8 mouse cellular contexts compared by ENCODE assay signal in the genomic region with DNA sequence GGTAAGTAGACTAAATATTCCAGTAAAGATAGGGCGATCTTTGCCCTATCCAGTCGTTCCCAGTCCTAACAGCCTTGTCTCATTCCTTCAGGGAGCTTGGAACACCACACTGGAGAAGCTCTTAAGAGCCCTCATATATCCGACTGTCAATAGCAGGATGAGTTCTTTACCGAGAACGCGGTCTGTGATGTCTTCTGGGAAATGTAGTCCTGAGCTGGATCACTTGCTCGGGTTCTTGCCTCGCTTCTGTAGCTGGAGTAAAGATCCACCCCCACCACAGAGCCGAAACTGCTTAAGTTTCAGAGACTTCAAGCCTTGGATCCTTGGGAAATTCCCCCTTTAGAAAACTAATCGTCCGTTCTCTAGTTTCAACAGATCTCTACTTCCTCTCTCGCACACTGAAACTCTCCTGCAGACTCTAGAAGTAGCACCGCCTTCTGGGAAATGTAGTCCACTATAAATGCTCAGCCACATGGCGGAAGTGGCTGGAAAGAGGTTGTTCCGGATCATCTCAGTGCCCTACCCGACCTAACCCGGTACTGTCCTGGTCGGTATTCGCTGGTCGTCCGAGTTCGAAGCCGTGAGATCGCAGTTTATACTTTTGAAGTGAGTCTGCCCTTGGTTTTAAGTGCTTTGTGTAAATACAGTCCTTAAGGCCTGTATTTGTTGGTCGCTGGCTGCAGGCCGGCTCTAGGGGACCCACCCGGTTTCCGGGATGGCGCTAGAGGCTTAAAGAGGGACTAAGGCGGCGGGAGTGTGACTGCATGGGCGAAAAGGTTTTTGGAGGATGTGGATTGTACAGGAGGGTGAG. TPM values are rescaled to one million over a fixed set of nuclear protein-coding genes. Genes with fewer than 3 reads are reported as not detected.
DNase-seq lines count a peak whose midpoint lies in the region; ATAC-seq and TF ChIP-seq lines count a peak whose summit lies in the region.

A gene (plus strand): TSS at position 463 of the 811 bp plus-strand sequence.

- 0 out of 2 replicates have a peak, but pooled peaks have one; percentile 49 for TF ChIP-seq EP300 in heart, adult 2 months (IDR thresholded peaks at IDR 0.05; ENCODE audit: insufficient read depth, low read depth, low read length)

- peak; percentile 93 for DNase-seq in 3T3-L1 (ENCODE audit: low read depth, low spot score)
- DNase-seq in adrenal gland, postnatal 36 days: peak; percentile 86 to 87
- peak; percentile 97 for DNase-seq in embryonic facial prominence, embryonic 14.5 days (ENCODE audit: low spot score)
- DNase-seq in heart, adult 2 months: peak; percentile 87 to 93
- DNase-seq in kidney, adult 8-10 months: peak; percentile 93 to 95
- peak; percentile 78 to 84 for DNase-seq in spleen, postnatal 10 days (ENCODE audit: low spot score in 2 of 2)

- peak; percentile 97 for ATAC-seq in embryonic facial prominence, embryonic 14.5 days (ENCODE audit: low read depth)
- ATAC-seq in limb, embryonic 13.5 days (ENCODE audit: low FRiP score, low read depth): peak; percentile 95
- peak; percentile 95 for ATAC-seq in midbrain, embryonic 16.5 days

- intact Hi-C loops in heart, adult 2 months (cut with DNase I): loop anchor here (2.0 to 5.0 kb wide), 5 partner anchors 17 to 215 kb away; a partner anchor contains a TSS

- peak; percentile 20; the same call in 1 of the 2 replicates for TF ChIP-seq CTCF in heart, adult 2 months (IDR thresholded peaks at IDR 0.05)

- H3K9ac ChIP-seq in embryonic facial prominence, embryonic 14.5 days (ENCODE audit: low read depth, low read length): peak within 1 kb of the TSS; percentile 74
- peak within 1 kb of the TSS; percentile 70 for H3K9ac ChIP-seq in heart, adult 2 months (ENCODE audit: low read depth, low read length)
- peak within 1 kb of the TSS; percentile 77 for H3K9ac ChIP-seq in limb, embryonic 13.5 days
- peak within 1 kb of the TSS; percentile 66 for H3K9ac ChIP-seq in midbrain, embryonic 16.5 days (ENCODE audit: low read depth, low read length)

- peaks cover 15% of the 10 kb centered on the region for H3K36me3 ChIP-seq in embryonic facial prominence, embryonic 14.5 days (ENCODE audit: control insufficient read depth, insufficient read depth, low read length)
- no peaks in the 10 kb centered on the region; the same call in 1 of the 2 replicates for H3K36me3 ChIP-seq in heart, adult 2 months (ENCODE audit: control insufficient read depth, insufficient read depth, low read length)
- H3K36me3 ChIP-seq in limb, embryonic 13.5 days: peaks cover 31% of the 10 kb centered on the region
- peaks cover 3% of the 10 kb centered on the region; the same call in 1 of the 2 replicates for H3K36me3 ChIP-seq in midbrain, embryonic 16.5 days (ENCODE audit: control insufficient read depth, insufficient read depth, low read length)

- H3K9me3 ChIP-seq in embryonic facial prominence, embryonic 14.5 days (ENCODE audit: control insufficient read depth, low read length): no peaks in the 10 kb centered on the region
- H3K9me3 ChIP-seq in limb, embryonic 13.5 days: no peaks in the 10 kb centered on the region
- H3K9me3 ChIP-seq in midbrain, embryonic 16.5 days (replicated peaks; ENCODE audit: control insufficient read depth, low read length, poor library complexity, severe bottlenecking): no peaks in the 10 kb centered on the region

- H3K4me2 ChIP-seq in embryonic facial prominence, embryonic 14.5 days (ENCODE audit: low read depth, low read length): peak within 1 kb of the TSS; percentile 76
- H3K4me2 ChIP-seq in limb, embryonic 13.5 days (replicated peaks): peak within 1 kb of the TSS; percentile 81
- H3K4me2 ChIP-seq in midbrain, embryonic 16.5 days (ENCODE audit: low read length): peak within 1 kb of the TSS; percentile 85

- peak within 1 kb of the TSS; percentile 89 for H3K27ac ChIP-seq in embryonic facial prominence, embryonic 14.5 days (replicated peaks; ENCODE audit: low read depth, low read length)
- H3K27ac ChIP-seq in heart, adult 2 months: peak within 1 kb of the TSS; percentile 94
- peak within 1 kb of the TSS; percentile 85 for H3K27ac ChIP-seq in limb, embryonic 13.5 days
- H3K27ac ChIP-seq in midbrain, embryonic 16.5 days (ENCODE audit: low read length): peak within 1 kb of the TSS; percentile 84

- H3K27me3 ChIP-seq in embryonic facial prominence, embryonic 14.5 days (replicated peaks; ENCODE audit: control insufficient read depth, insufficient read depth, low read length): no peaks in the 10 kb centered on the region
- H3K27me3 ChIP-seq in heart, adult 2 months (ENCODE audit: control insufficient read depth, insufficient read depth, low read length): no peaks in the 10 kb centered on the region
- H3K27me3 ChIP-seq in limb, embryonic 13.5 days: no peaks in the 10 kb centered on the region
- no peaks in the 10 kb centered on the region for H3K27me3 ChIP-seq in midbrain, embryonic 16.5 days (ENCODE audit: control insufficient read depth, insufficient read depth, low read depth, low read length)

- under 1% methylated on average over 32 of the region's 32 CpGs for WGBS in embryonic facial prominence, embryonic 14.5 days
- under 1% methylated on average over 32 of the region's 32 CpGs for WGBS in heart, adult 2 months
- under 1% methylated on average over 32 of the region's 32 CpGs for WGBS in limb, embryonic 13.5 days
- WGBS in midbrain, embryonic 16.5 days: under 1% methylated on average over 32 of the region's 32 CpGs

- H3K79me2 ChIP-seq in heart, adult 2 months (replicated peaks; ENCODE audit: control insufficient read depth, insufficient read depth, low read length): no peaks in the 10 kb centered on the region; the same call in 1 of the 2 replicates

- peak; percentile 80 for TF ChIP-seq POLR2A in heart, adult 2 months (IDR thresholded peaks at IDR 0.05; ENCODE audit: insufficient read depth, low read depth, low read length)

- peak within 1 kb of the TSS; percentile 72 for H3K4me3 ChIP-seq in embryonic facial prominence, embryonic 14.5 days (ENCODE audit: low read depth, low read length)
- H3K4me3 ChIP-seq in heart, adult 2 months: peak within 1 kb of the TSS; percentile 74
- H3K4me3 ChIP-seq in limb, embryonic 13.5 days: peak within 1 kb of the TSS; percentile 80
- peak within 1 kb of the TSS; percentile 52 for H3K4me3 ChIP-seq in midbrain, embryonic 16.5 days (ENCODE audit: low read depth, low read length)

- H3K4me1 ChIP-seq in embryonic facial prominence, embryonic 14.5 days (ENCODE audit: control insufficient read depth, insufficient read depth, low read length): peaks cover 5% of the 10 kb centered on the region; the same call in 1 of the 2 replicates
- peaks cover 5% of the 10 kb centered on the region for H3K4me1 ChIP-seq in heart, adult 2 months (ENCODE audit: control insufficient read depth, insufficient read depth, low read length)
- peaks cover 17% of the 10 kb centered on the region for H3K4me1 ChIP-seq in limb, embryonic 13.5 days
- peaks cover 19% of the 10 kb centered on the region for H3K4me1 ChIP-seq in midbrain, embryonic 16.5 days (ENCODE audit: control insufficient read depth, insufficient read depth, low read length)

RNA-seq across cellular contexts. Expression of the gene that starts here (rescaled TPM):
- total RNA-seq in adrenal gland, postnatal 36 days (2021): 10 to 100 TPM; 13.4 to 14.9 TPM
- 15.7 and 17.0 TPM in 2 replicates for polyA plus RNA-seq in embryonic facial prominence, embryonic 14.5 days (2014; fragmentation: Nextera tagmentation; extraction: Ambion mirVana)
- 10 to 100 TPM; 10.2 to 10.4 TPM for total RNA-seq in heart, adult 2 months (2021)
- 3.7 and 7.1 TPM in 2 replicates for polyA plus RNA-seq in heart, adult 2 months (2012; rRNA removed)
- polyA plus RNA-seq in limb, embryonic 13.5 days (2015; fragmentation: Nextera tagmentation; extraction: Ambion mirVana): 13.3 and 14.7 TPM in 2 replicates
- 15.4 and 17.6 TPM in 2 replicates for polyA plus RNA-seq in midbrain, embryonic 16.5 days (2015; fragmentation: Nextera tagmentation; extraction: Ambion mirVana)

Comparison
In these comparisons a context has a peak if more than half of its experiments do, and no peak if none do; other contexts are left out.
1. Peak in every context shown above with its lines: DNase-seq, ATAC-seq, H3K4me3 ChIP-seq and H3K27ac ChIP-seq.